Mouse (Mus musculus): ENCODE results near the gene Il17rc. TPM values are rescaled to one million over a fixed set of nuclear protein-coding genes. Genes with fewer than 3 reads are reported as not detected.

The Il17rc gene
- total RNA-seq, 1 experiment from 2014 or later, result 0.65 TPM

GRCm38 (mm10) chr6:113517434-113518080 lies 46.3 kb downstream of the Il17rc start:
- ATAC-seq (replicated peaks in 1 of 2; ENCODE audit: insufficient read depth in 1 of 2, low FRiP score in 2 of 2, low TSS enrichment in 1 of 2, low read depth in 1 of 2, poor library complexity in 2 of 2, severe bottlenecking in 2 of 2), result peak; percentile 91 to 92

- no peak for ATAC-seq (replicated peaks in 1 of 2; ENCODE audit: insufficient read depth in 1 of 2, low FRiP score in 2 of 2, low TSS enrichment in 1 of 2, low read depth in 1 of 2, poor library complexity in 2 of 2, severe bottlenecking in 2 of 2)
Observed at GRCm38 (mm10) chr6:113522310-113522709, 51.1 kb downstream of the Il17rc start.

GRCm38 (mm10) chr6:113523420-113523819 lies 52.2 kb downstream of the Il17rc start:
- no peak for ATAC-seq (replicated peaks in 1 of 2; ENCODE audit: insufficient read depth in 1 of 2, low FRiP score in 2 of 2, low TSS enrichment in 1 of 2, low read depth in 1 of 2, poor library complexity in 2 of 2, severe bottlenecking in 2 of 2)

- peak; percentile 82 to 94 for ATAC-seq (replicated peaks in 1 of 2; ENCODE audit: insufficient read depth in 1 of 2, low FRiP score in 2 of 2, low TSS enrichment in 1 of 2, low read depth in 1 of 2, poor library complexity in 2 of 2, severe bottlenecking in 2 of 2)
Observed at GRCm38 (mm10) chr6:113530932-113531839, 60.0 kb downstream of the Il17rc start, which contains the start of the genes Emc3 and Fancd2. Emc3 (minus strand) TSS chr6:113531652. Fancd2 (plus strand) TSS chr6:113531682.

GRCm38 (mm10) chr6:113531840-113532404 lies 60.7 kb downstream of the Il17rc start:
- ATAC-seq (replicated peaks in 1 of 2; ENCODE audit: insufficient read depth in 1 of 2, low FRiP score in 2 of 2, low TSS enrichment in 1 of 2, low read depth in 1 of 2, poor library complexity in 2 of 2, severe bottlenecking in 2 of 2), result no peak

Other genes starting within 250 kb of the Il17rc start
- gene Mtmr14, start 233.6 kb upstream of the Il17rc start, total RNA-seq (2017), result 40.0 and 44.6 TPM in 2 replicates
- 0.35 TPM in 1 of 2 replicates, not detected in the other for gene Cpne9, start 189.1 kb upstream of the Il17rc start, total RNA-seq (2017)
- 24.6 and 35.6 TPM in 2 replicates for gene Brpf1, start 164.3 kb upstream of the Il17rc start, total RNA-seq (2017)
- 9.8 TPM in 2 replicates for gene Ogg1, start 144.5 kb upstream of the Il17rc start, total RNA-seq (2017)
- 56.3 and 59.9 TPM in 2 replicates for gene Camk1, start 127.4 kb upstream of the Il17rc start, total RNA-seq (2017)
- 25.5 and 37.9 TPM in 2 replicates for gene Tada3, start 93.5 kb upstream of the Il17rc start, total RNA-seq (2017)
- gene Arpc4, start 93.3 kb upstream of the Il17rc start, total RNA-seq (2017), result 159 and 191 TPM in 2 replicates
- 1.5 and 7.5 TPM in 2 replicates for gene Ttll3, start 82.2 kb upstream of the Il17rc start, total RNA-seq (2017)
- 4.5 and 4.6 TPM in 2 replicates for gene Rpusd3, start 52.1 kb upstream of the Il17rc start, total RNA-seq (2017)
- gene Cidec, start 35.7 kb upstream of the Il17rc start, total RNA-seq (2017), result not detected in 2 replicates
- 15.9 and 28.2 TPM in 2 replicates for gene Jagn1, start 28.9 kb upstream of the Il17rc start, total RNA-seq (2017)
- gene Il17re, start 12.9 kb upstream of the Il17rc start, total RNA-seq (2017), result 8.4 and 10.6 TPM in 2 replicates
- 7.4 and 8.3 TPM in 2 replicates for gene Creld1, start 11.9 kb downstream of the Il17rc start, total RNA-seq (2017)
- gene Prrt3, start 30.5 kb downstream of the Il17rc start, total RNA-seq (2017), result not detected in 2 replicates
- 31.2 and 37.1 TPM in 2 replicates for gene Emc3, start 60.2 kb downstream of the Il17rc start, total RNA-seq (2017)
- 22.0 and 25.4 TPM in 2 replicates for gene Fancd2, start 60.3 kb downstream of the Il17rc start, total RNA-seq (2017)
- gene Fancd2os, start 129.3 kb downstream of the Il17rc start, total RNA-seq (2017), result not detected in 2 replicates
- gene Brk1, start 133.3 kb downstream of the Il17rc start, total RNA-seq (2017), result 104 and 118 TPM in 2 replicates
- 13.5 and 18.6 TPM in 2 replicates for gene Vhl, start 152.5 kb downstream of the Il17rc start, total RNA-seq (2017)
- gene Irak2, start 167.0 kb downstream of the Il17rc start, total RNA-seq (2017), result 20.7 and 30.8 TPM in 2 replicates
- 120 and 137 TPM in 2 replicates for gene Tatdn2, start 225.6 kb downstream of the Il17rc start, total RNA-seq (2017)
- not detected in 2 replicates for gene Ghrl, start 248.5 kb downstream of the Il17rc start, total RNA-seq (2017)